Mouse (Mus musculus): ENCODE data around the gene Fam72a.

Fam72a gene

DNA sequence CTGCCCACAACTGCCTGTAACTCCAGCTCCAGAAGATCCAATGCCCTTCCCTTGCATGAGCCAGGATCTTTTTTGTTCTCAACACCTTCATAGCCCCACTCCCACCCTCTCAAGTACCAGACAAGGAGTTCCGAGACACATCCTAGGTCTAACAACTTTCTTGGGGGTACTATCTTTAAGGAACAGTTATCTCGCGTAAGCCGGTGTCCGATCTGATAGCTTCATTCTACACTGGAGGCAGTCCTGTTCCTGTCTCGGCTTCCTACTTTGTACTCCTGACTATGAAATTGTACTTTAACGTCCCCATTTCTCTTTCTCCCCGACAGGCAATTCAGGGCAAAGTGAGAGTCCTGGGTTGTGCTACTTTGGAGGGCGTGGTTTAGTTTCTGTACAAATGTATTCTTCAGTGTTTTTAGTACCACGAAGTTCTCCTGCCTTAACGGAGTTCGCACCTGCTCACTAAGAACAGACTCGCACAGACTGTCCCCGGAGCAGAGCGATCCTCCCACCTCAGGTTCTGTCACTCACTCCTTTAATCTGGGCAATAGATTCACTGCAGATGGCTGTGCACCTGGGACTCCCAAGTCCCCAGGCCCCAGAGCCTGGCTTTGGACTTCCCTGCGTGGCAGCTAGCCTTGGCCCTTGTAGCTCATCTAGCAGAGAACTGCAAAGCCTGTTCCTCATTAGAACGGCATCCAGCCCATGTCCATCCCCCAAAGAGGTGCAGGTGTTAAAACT, 51.4 kb downstream of the Fam72a start:
- DNase-seq (ENCODE audit: low read depth, low spot score) = no peak

DNA sequence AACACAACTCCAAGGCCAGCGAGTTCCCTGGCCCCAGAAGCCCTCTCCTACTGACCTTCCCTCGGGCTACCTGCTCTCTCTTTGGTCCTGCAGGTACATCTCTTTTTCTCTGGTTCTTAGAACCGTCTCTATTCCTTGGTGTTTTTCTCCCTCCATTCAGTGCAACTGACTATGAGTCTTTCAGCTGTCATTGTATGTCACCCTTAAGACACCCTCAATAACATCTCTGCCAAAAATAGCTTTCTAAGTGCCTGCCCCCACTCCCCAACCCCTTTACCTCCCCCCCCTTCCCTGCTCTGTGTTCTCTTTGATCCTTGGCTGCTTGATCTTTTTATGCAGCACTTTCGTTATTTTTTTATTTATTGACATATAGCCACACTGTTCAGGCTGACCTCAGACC, 52.7 kb downstream of the Fam72a start:
- no peak for DNase-seq (ENCODE audit: low read depth, low spot score)

DNA sequence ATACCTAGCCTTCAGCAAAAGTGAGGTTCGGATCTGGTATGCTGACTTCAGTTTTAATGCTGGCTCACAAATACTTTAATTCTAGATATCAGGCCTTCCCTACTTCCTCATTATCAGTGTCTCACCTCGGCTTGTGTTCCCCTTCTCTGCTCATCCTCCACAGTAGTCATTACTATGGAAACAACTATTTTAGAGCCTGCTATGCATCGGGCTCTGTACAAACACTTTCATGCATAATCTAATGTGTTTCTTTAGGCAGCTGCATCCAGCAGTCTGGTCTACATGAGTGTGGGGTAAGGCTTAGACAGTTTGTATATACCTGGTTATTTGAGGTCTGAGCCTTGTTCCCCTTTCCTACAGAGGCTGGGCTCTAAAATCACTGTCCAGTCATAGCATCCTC, 55.9 kb downstream of the Fam72a start:
- no peak for DNase-seq (ENCODE audit: low read depth, low spot score)

DNA sequence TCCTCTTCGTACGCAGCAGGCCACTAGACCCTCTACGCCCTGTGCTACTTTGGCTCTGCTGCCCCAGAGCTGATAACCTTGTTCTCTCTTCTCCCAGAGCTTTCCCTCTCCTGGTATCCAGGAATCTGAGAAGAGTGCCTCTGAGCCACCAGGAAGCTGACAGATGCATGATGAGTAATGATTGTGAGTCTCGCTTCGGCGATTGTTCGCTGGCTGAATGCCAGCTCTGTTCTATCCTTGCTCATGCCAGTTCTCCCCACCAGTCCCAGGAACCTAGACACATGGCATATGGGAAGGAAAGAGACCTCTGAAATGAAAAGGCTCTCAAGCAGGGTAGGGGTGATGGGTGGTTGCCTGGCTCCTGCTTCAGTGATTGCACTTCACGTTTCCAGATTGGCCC, 59.1 kb downstream of the Fam72a start:
- DNase-seq (ENCODE audit: low read depth, low spot score) = no peak
